Mouse (Mus musculus): ENCODE measurements at regions not wholly inside any gene's neighbourhood (a gene's known extent, or its start where the extent isn't known, plus 50 kb on each side); places are given as distances from the start of the nearest gene placed in this dataset.

DNA sequence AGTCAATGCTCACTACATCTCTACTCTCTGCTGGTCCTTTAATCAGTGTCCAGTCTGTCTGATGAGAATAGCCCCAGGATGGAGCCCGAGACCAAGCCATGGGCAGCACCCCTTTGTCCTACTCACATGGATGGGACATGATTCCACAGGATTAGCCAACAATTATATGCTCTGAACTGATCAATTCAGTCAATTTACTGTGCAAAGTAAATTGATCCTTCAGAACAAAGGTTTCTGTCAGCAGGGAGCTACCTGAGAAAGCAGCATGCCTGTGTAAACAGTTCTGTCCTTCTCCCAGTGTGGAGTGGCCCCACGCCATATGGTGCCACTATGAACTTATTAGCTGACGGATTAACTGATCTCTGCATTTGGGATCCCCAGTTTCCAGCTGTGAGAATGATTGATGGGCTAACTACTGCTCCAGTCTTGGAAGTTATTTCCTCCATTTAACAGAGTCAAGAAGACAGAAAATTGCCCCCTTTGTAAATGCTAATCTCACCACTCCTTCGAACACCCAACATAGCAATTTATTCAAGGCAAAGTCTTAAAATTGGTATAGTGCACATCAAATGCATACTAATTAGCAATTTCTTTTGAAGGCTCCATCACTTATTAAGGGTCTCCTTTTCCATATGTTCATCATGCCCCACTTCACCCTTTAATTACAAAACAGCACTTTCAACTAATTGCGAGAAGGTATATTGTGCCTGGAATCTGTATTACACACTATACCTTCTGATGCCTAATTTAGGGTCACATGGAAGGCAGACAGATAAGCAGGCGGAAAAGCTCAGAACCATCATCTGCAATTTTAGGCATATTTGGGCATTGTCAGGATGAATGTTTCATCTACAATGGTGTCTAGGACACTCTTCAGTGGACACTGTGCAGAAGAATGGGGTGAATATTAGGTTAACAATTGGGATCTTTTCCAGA is 417.3 kb downstream of the Tmem161b start:
- no peak for ATAC-seq (ENCODE audit: poor library complexity, severe bottlenecking)

DNA sequence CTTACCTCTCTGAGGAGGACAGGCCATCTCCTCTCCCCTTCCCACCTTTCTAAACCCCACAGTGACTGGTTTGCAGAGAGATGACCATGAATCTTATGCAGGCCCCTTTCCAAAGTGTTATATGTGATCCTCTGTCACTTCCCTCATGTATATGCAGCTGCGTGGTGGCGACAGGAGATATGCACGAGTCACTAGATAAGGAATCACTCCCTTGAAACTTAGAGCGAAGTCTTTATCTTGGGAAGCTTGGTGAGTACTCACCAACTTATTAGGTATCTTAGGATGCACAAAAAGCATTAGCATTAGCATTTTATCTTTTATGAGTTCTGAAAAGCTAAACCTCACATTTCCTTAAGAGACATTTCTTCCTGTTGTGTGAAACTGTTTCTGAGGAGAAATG is 421.9 kb downstream of the Tmem161b start:
- ATAC-seq (ENCODE audit: poor library complexity, severe bottlenecking), result no peak

DNA sequence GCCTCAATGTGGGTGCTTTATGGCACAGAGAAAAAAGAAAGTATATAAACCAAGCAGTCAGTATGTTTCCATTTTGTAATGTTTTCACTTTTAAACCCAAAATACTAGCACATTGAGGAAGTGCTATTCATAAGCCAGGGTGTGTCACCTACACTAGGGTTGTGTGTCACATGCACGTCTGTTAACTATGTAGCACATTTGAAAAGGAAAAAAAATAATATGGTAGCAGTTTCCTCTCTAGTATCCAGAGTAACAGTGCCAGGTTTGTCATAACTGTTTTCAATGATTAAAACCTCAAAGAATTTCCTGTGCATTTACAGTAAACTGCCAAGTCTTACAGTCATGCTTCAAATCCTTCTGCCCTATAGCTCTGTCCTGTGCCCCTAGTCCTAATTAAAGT is 424.8 kb downstream of the Tmem161b start:
- ATAC-seq (ENCODE audit: poor library complexity, severe bottlenecking), result no peak

DNA sequence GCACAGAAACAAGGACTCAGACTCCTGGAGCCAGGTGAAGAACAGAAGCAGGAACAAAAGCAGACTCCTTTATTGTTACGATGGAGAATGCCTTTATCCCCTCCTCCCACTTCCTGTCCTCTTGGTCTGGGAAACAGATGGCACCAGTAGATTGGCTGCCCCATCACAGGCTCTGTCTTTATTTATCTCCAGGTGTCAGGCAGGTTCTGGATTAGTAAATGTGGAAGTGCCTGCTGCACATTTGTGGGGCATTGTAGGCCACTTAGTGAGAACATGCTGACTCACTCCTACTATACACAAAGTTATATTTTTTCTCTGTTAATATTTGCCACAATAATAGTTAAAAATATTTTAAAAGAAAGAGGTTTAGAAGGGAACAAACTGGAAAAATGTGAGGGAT is 426.0 kb downstream of the Tmem161b start:
- ATAC-seq (ENCODE audit: poor library complexity, severe bottlenecking), result no peak

DNA sequence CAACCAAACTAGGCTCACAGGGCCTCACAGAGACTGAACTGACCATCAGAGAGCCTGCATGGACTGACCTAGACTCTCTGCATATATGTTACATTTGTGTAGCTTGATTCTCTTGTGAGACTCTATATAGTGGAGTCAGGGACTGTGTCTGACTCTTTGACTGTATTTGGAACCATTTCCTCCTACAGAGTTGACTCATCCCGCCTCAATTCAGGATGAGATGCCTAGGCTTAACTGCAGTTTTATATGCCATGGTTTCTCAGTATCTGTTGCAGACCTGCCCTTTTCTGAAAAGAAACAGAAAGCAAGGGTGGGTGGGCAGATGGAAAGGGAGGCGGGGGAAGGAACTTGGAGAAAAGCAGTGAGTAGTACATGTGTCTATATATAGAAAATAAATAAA is 441.9 kb downstream of the Tmem161b start:
- no peak for ATAC-seq (ENCODE audit: poor library complexity, severe bottlenecking)

DNA sequence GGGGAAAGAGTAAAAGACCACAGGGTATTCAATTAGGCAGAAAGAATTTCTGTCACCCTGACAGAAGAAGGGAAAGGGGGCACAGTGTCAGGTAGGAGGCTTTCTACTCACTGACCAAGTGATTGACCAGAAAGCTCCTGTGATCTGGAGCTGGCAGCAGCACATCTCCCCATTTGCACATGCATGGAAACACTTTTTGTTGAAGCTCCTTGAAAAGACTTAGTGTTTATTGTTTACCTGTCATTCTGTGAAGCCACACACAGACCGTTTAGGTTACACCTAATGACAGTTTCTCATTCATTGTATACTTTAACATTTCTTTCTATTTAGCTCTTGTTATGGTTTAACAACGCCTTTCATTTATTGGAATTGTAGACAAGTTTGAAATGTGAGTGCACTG is 458.9 kb downstream of the Tmem161b start:
- ATAC-seq (ENCODE audit: poor library complexity, severe bottlenecking), result no peak

DNA sequence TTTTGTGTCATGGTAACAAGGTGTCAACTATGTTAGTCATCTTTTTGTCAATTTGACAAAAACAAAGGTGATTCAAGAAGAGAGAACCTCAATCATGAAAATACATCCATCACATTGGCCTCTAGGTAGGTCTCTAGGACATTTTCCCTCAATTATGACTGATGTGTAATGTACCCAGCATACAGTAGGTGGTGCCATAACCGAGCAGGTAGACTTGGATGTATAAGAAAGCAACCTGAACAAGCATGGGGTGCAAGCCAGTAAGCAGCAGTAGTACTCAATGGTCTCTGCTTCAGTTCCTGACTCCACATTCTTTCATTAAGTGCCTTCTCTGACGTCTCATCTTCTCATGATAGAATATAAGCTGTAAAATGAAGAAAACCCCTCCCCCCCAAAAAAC is 463.8 kb downstream of the Tmem161b start:
- ATAC-seq (ENCODE audit: poor library complexity, severe bottlenecking), result no peak

DNA sequence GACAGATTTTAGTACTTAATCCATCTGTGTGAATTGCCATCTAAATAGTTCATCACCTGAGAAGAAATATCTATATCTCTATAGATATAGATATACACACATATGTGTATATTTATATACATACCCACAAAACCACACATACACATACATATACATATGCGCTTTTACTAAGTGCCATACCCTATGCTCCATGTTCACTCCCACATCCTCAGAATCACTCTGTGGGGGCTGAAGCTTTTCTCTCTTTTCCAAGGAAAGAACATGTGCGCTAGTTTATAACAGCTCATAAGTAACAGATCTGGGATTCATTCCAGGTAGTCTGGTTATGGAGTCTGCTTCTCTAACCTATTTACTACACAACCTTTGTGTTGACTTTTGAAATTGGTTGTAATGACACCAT is 471.4 kb downstream of the Tmem161b start:
- no peak for ATAC-seq (ENCODE audit: poor library complexity, severe bottlenecking)

DNA sequence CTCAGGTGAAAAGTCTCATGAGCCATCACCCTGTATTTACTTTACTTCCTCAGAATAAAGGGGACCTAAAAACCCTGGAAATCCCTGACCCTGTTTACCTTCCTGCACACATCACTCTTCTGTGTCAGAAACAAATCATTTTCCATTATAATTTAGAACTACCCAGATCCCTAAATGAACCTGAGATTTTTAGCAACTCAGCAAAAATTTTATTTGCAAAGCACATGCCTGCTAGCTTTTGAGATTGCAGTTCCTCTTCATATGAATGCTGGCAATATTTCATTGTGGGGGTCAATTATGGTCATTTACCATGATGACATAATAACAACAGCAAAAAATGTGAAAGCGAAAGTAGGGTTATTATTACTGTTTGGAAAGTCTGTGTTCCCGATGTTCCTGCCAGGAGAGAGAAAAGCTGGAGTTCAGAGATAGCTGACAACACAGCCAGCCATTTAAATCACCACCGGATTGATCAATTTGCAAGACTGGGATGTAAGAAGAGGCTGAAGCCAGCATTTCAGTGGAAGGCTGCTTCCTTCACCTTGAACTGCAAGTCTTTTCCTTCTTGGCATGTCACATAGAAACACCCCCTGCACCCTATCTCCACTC is 476.5 kb downstream of the Tmem161b start:
- ATAC-seq (ENCODE audit: poor library complexity, severe bottlenecking), result no peak

DNA sequence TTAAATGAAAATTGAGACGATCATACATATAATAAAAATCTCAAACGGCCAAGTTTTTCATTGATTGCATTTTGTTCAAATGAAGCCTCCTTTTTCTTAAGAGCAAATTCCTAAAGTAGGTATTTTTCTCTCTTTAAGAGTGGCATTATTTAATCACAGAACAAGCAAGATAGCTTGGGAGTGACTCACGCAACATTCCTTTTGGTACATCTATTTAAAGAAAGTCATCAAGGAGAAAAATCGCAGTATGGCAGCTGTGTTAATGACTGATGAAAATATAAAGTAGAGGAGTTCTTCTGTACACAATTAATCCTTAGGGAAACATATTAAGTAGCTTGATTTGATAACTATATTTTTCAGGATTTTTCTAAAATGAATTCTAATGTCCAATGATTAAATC is 448.0 kb upstream of the Ccnh start:
- ATAC-seq (ENCODE audit: poor library complexity, severe bottlenecking), result no peak

DNA sequence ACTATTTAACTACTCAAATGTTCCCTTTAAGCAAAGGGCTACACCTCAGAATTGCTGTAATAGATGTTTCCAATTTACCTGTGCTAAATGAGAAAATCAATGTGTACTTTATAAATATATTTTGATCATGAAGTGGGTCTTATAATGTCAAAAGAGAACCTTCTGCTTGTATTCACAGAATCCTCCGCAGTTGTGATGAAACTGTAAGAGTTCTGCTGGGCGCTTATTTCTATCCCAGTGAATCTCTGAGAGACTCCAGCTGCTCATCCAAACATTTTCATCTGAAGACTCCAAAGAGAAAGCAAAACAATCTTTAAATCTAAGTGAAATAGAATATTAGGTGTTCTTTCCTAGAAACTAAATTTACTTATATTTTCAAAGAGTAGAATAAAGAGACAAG is 440.9 kb upstream of the Ccnh start:
- ATAC-seq (ENCODE audit: poor library complexity, severe bottlenecking), result no peak

DNA sequence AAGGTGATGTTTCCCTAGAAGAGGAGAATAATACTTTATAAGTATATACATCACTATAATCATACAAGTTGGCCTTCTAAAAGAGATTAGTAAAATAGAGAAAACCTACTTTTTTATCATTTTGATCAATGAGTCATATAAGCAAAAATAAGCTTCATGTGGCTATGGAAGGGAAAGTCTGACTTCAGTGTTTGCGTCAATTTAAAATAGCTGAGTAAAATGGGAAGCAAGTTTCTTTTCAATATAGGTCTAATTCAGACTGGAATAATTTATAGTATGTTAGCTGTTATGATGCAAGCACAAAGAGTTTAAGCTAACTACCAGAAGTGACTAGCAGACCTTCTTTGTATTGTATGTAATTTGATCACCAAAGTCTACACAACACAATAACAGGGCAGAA is 440.0 kb upstream of the Ccnh start:
- ATAC-seq (ENCODE audit: poor library complexity, severe bottlenecking), result no peak

DNA sequence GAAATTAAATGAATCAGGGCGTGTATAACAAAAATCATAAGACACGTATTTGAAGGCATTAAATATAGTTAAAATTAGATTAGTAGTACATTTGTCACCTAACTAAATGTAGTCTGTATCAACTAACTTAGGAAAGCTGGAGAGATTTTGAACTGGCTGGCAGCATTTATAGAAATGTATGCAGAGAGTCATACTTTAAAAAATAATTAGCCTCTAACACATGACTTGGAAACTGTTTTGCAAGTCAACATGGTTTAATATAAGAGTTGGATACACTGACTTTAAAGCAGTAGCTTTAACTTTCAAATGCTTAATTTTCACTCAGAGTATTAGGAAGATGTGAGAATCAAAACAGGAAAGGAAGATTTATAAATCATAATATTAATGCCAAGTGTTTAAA is 439.1 kb upstream of the Ccnh start:
- no peak for ATAC-seq (ENCODE audit: poor library complexity, severe bottlenecking)

DNA sequence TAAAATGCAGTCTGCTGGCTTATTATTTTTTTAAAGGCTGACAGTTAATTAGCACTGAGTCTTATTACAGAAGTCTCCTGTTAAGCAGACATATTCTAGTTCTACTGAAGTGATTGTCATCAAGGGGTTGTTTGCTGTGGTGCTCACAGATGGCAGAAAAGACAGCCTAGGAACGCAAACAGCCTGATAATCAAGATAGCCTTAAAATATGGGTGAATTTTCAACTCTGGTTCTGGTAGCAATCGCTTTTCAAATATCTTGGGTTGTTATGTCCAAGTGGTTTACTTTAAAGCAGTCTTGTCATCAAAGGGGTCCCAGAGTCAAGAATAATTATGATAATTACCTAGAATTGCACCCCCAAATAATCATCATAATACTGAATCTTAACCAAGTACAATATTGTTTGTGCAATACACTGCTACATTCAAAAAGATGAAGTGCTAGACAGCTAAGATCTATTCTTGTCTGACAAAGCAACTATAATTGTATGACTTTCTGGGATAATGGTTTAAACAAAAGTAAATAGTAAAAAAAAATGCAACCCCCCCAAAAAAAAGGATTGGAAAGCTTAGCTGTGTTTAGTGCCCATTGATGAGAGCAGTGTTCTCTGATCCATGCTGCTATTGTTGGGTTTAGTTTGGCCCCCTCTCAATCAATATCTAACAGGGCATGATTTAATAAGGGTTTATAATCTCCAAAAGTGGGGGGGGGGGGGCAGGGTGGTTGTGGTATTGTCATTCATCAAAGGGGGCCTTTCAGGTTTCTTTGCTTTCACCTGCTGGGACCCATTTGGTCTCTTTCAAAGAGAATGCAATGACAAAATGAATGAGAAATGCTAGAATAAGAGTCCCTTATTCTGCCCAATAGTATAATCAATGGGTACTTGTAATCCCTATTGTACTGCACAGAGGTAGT is 437.4 kb upstream of the Ccnh start:
- ATAC-seq (ENCODE audit: poor library complexity, severe bottlenecking), result no peak

DNA sequence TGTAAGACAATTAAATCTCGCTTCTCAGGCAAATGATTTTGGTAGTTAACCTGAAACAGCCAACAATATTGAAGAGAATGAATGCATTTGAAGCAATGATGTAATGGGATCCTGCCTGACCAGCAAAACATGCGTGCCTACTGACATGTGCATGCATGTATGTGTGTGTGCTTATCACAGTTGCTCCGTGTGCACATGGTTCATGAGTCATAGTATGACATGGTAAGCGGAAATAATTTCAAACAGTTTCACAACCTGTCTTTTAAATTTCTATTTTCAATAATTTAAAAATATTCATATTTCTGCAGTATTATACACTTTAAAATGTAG is 436.8 kb upstream of the Ccnh start:
- no peak for ATAC-seq (ENCODE audit: poor library complexity, severe bottlenecking)

DNA sequence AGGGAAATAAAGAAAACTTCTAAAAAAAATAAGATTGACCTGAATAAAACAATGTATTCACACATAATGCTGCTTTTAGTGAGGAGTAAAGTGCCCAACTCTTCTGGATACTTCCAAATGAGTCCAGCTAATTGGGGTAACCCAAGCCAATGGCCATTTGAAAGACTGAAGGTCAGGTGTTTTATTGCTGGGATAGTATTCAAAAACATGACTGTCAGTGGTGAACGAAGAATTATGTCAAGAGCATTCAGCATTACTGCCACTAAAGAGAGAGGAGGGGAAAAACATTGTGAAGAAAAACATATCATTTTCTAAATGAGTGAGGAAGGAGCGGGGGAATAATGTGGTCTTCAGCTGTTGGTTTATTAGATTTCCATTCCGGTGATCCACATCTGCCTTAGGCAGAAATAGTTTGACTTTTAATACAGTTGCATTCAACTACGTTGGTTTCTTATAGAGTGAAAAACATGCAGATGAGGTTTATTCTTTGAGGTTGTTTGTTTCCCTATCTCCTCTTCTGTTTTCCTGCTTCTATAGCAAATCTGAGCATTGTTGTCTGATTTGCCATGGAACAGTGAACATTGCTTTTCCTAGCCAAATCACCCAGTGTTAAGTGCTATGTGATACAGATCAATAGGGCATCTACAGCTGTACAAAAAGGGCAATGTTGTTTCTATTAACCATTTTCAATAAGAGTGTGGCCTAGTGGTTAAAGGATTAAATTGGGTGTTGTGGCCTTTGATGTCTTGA is 435.3 kb upstream of the Ccnh start:
- no peak for ATAC-seq (ENCODE audit: poor library complexity, severe bottlenecking)

DNA sequence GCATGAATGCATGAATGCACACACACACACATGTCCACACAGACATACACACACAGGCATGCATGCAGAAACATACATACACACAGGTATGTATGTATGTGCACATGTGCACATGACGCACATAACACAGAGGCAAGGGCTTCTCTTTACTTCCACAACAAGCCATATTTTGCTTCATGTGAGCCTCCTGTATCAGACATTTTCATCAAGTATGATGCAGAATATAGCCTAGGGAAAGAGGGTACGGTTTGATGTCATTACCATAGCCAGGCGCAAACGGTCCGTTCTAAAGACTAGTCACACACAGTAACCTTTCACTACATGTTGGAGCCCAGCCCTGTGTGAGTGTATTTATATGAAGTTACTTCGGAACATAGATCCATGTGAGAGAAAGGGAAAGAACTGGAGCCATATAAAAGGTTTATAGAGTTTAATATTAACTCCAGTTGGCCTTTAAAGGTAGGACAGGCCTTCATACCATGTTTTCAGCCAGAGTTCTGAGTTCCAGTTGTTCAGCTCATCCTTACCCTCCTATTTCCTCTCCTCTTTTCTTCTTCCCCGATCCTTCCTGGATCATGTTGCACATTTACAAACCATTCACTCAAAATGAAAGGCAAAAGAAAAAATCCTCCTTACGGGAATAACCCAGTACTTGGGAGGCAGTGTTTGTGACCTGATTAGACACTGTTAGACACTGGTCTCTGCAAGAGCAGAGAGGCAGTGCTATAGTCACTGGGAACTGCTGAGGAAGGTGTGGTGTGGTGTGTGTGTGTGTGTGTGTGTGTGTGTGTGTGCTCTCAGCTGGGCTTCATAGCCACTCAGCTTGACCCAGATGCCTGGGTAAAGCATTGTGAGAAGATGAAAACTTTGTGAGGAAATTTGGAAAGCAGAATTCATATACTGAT is 434.1 kb upstream of the Ccnh start:
- no peak for ATAC-seq (ENCODE audit: poor library complexity, severe bottlenecking)

DNA sequence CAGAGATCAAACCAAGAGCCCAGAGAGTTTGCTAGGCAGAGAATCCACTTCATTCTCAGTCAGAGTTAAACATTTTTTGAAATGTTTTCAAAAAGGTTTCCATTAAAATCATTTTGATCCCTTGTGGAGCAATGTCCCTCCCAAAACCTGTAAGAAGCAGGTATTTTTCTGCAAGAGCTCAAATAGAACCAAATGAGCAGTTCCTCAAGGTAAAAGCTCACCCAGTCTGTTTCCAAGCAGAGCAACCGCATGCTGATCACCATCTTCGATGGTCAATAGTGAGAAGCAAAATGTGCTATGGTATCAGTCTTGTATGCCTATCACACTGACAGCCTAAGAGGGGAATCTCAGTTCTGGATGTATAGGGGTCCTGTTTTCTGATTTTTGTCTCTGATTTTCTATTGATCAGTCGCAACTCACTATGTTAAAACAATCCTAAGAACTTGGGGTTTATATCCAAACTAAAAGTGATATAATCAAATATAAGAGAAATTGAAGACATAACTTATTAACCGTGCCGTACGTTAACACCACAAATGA is 432.3 kb upstream of the Ccnh start:
- no peak for ATAC-seq (ENCODE audit: poor library complexity, severe bottlenecking)

DNA sequence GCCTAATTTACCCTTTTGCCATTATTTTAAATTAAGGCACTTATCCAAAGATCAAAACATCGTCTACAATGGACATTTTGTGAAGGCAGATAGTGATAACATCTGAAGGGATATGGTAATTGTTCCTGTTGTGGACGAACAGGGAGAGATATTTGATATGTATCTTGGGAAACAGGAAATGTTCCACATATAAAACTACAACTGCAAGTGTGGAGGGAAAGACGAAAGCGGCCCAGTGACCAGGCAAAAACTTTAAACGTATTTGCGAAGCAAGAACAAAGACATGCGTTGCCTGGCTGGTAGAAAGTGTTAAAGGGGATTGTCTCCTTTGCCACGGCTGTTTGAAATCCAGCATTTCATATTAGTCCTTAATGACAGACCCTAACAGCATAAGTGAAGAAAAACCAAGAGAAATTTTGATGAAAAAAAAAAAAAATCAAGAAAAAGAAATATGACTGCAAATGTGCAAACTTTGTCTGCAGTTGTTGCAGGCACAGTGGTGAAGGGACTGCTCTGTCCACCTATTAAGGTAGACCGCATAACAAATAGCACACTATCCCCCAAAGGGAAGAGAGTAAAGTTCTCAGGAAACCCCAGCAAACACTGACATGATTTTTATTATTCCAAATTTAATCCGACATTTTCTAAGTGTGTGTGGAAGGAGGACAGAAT is 431.2 kb upstream of the Ccnh start:
- ATAC-seq (ENCODE audit: poor library complexity, severe bottlenecking), result no peak

Data from megakaryocyte, adult 5-6 weeks (primary cell).